Mouse (Mus musculus): Measurements from ENCODE around the gene Cotl1. TPM values are rescaled to one million over a fixed set of nuclear protein-coding genes. Genes with fewer than 3 reads are reported as not detected.
A peak's percentile ranks its signal among the peaks of the same experiment; 100 is the strongest.

Cotl1 gene
- polyA plus RNA-seq, 1 experiment: 144 TPM

DNA sequence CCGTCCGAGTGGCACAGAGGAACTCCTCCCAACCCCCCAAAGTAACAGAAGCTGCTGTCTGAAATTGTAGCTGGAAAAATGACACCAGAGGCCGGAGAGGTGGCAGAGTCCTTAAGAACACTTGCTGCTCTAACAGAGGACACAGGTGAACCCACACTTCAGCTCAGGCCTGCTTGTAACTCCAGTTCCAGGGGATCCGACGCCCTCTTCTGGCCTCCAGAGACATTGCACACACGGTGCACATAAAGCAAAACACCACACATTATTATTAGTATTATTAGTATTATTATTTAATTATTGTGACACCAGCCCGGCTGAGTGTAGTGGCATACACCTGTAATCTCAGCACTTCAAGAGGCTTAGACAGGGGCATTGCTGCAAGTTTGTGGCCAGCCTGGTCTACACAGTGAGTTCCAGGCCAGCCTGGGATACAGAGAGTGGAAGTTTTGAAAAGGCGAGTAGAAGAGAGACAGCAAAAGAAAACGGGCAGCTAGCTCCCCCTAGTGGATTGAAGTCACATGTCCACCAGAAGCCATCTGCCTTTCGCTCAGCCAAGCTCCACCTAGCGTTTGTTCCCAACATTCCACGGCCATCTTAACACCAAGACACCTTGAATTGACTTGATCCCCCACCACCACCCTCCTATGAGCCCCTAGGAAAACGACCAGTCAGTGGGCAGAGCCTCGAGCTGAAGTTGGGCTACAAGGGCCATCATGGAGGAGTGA lies 61.2 kb downstream of the Cotl1 start:
- Histone ChIP-seq H3K79me2 (ENCODE audit: control insufficient read depth, insufficient read depth) (no peaks in the 10 kb centered on the region), H3K27me3 (ENCODE audit: control insufficient read depth, insufficient read depth, insufficient read length) (no peaks in the 10 kb centered on the region), H3K4me3 (peak overlapping the region; percentile 46), H3ac (ENCODE audit: control insufficient read depth, insufficient read length) (no peak overlapping the region), H3K4me2 (ENCODE audit: low read depth) (peak overlapping the region; percentile 87), H3K36me3 (ENCODE audit: control insufficient read depth, insufficient read depth) (no peaks in the 10 kb centered on the region)
- peak; percentile 34 for TF ChIP-seq MAX (IDR thresholded peaks at IDR 0.05; ENCODE audit: low read depth)
- no peak for TF ChIP-seq MYOD1 (IDR thresholded peaks at IDR 0.05; ENCODE audit: control insufficient read depth in 1 of 3, insufficient read length in 2 of 3, low read depth in 2 of 3)
- no peak for TF ChIP-seq TCF3 (IDR thresholded peaks at IDR 0.05; ENCODE audit: insufficient read length, low read depth)
- no peak for TF ChIP-seq E2F4 (IDR thresholded peaks at IDR 0.05; ENCODE audit: insufficient read depth)
- TF ChIP-seq USF1 (IDR thresholded peaks at IDR 0.05; ENCODE audit: low read depth): peak; percentile 86

DNA sequence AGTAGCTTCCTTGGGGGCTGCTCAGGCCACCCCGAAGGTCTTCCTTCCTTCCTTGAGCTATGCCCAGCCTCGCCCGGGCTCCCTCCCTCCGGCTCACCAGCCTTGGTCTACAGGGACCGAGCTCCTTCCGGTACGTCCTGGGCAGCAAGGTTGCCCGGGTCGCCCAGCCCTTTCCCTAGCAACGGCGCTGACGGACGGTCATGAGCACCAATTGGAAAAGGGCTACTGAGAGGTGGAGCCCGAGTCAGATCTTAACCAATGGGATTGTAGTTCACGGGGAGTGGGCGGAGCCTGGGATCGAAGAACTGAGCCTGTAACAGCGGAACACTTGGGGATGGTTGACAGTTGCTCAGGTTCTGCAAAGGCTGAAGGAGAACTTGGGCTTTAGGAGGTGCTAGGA lies 62.1 kb downstream of the Cotl1 start, which contains the start of gene Tldc1:
Gene Tldc1 (minus strand): TSS at position 154 of the 400 bp plus-strand sequence.
- Histone ChIP-seq H3K79me2 (ENCODE audit: control insufficient read depth, insufficient read depth) (no peaks in the 10 kb centered on the region), H3K4me2 (ENCODE audit: low read depth) (peak within 1 kb of the TSS; percentile 90), H3ac (ENCODE audit: control insufficient read depth, insufficient read length) (peak within 1 kb of the TSS; percentile 48), H3K36me3 (ENCODE audit: control insufficient read depth, insufficient read depth) (no peaks in the 10 kb centered on the region), H3K4me3 (peak within 1 kb of the TSS; percentile 46), H3K27me3 (ENCODE audit: control insufficient read depth, insufficient read depth, insufficient read length) (no peaks in the 10 kb centered on the region)
- TF ChIP-seq POLR2A (IDR thresholded peaks at IDR 0.05; ENCODE audit: insufficient read length, low read depth): peak; percentile 90
- no peak for TF ChIP-seq SRF (IDR thresholded peaks at IDR 0.05; ENCODE audit: control insufficient read depth, insufficient read length, low read depth)
- TF ChIP-seq E2F4 (IDR thresholded peaks at IDR 0.05; ENCODE audit: insufficient read depth): no peak
- TF ChIP-seq REST (IDR thresholded peaks at IDR 0.05; ENCODE audit: insufficient read depth, insufficient read length): no peak
- TF ChIP-seq CEBPB (IDR thresholded peaks at IDR 0.05; ENCODE audit: insufficient read depth, poor library complexity, severe bottlenecking): no peak
- peak; percentile 85 for TF ChIP-seq POLR2AphosphoS2 (IDR thresholded peaks at IDR 0.05; ENCODE audit: insufficient read length, low read depth)
- no peak for TF ChIP-seq MYOG (IDR thresholded peaks at IDR 0.05; ENCODE audit: control insufficient read depth in 1 of 3, insufficient read depth in 1 of 3, insufficient read length in 2 of 3, low read depth in 2 of 3)
- no peak for TF ChIP-seq TCF12 (IDR thresholded peaks at IDR 0.05; ENCODE audit: insufficient read depth, poor library complexity, severe bottlenecking)

DNA sequence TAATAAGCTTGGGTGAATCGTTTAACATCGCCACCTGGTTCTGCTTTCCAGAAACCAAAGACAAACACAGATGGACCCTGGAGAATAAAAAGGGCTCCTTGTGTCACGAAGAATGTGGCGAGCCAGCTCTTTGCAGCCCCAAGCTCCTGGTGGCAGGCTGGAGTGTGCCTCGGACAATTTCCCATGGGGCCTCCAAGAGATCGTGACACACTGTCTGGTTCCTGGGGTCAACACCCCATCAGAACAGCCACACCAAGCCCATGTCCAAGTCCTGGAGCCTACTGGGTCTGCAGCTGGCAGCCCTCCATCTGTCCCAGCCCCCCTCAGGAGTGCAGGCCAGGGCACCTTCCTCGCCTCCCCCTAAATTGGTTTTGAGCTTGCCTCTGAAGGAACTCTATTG lies 62.6 kb downstream of the Cotl1 start:
- Histone ChIP-seq H3K79me2 (ENCODE audit: control insufficient read depth, insufficient read depth) (no peaks in the 10 kb centered on the region), H3K36me3 (ENCODE audit: control insufficient read depth, insufficient read depth) (no peaks in the 10 kb centered on the region), H3K4me2 (ENCODE audit: low read depth) (peak overlapping the region; percentile 90), H3K27me3 (ENCODE audit: control insufficient read depth, insufficient read depth, insufficient read length) (no peaks in the 10 kb centered on the region), H3ac (ENCODE audit: control insufficient read depth, insufficient read length) (peak overlapping the region; percentile 48), H3K4me3 (peak overlapping the region; percentile 46)
- TF ChIP-seq SRF (IDR thresholded peaks at IDR 0.05; ENCODE audit: control insufficient read depth, insufficient read length, low read depth) (no peak), MYOD1 (IDR thresholded peaks at IDR 0.05; ENCODE audit: control insufficient read depth in 1 of 3, insufficient read length in 2 of 3, low read depth in 2 of 3) (no peak), MYOG (IDR thresholded peaks at IDR 0.05; ENCODE audit: control insufficient read depth in 1 of 3, insufficient read depth in 1 of 3, insufficient read length in 2 of 3, low read depth in 2 of 3) (no peak), TCF12 (IDR thresholded peaks at IDR 0.05; ENCODE audit: insufficient read depth, poor library complexity, severe bottlenecking) (no peak), E2F4 (IDR thresholded peaks at IDR 0.05; ENCODE audit: insufficient read depth) (no peak), TCF3 (IDR thresholded peaks at IDR 0.05; ENCODE audit: insufficient read length, low read depth) (no peak), REST (IDR thresholded peaks at IDR 0.05; ENCODE audit: insufficient read depth, insufficient read length) (no peak), POLR2AphosphoS2 (IDR thresholded peaks at IDR 0.05; ENCODE audit: insufficient read length, low read depth) (no peak), USF1 (IDR thresholded peaks at IDR 0.05; ENCODE audit: low read depth) (no peak), CEBPB (IDR thresholded peaks at IDR 0.05; ENCODE audit: insufficient read depth, poor library complexity, severe bottlenecking) (no peak), MAX (IDR thresholded peaks at IDR 0.05; ENCODE audit: low read depth) (no peak), POLR2A (IDR thresholded peaks at IDR 0.05; ENCODE audit: insufficient read length, low read depth) (no peak)

DNA sequence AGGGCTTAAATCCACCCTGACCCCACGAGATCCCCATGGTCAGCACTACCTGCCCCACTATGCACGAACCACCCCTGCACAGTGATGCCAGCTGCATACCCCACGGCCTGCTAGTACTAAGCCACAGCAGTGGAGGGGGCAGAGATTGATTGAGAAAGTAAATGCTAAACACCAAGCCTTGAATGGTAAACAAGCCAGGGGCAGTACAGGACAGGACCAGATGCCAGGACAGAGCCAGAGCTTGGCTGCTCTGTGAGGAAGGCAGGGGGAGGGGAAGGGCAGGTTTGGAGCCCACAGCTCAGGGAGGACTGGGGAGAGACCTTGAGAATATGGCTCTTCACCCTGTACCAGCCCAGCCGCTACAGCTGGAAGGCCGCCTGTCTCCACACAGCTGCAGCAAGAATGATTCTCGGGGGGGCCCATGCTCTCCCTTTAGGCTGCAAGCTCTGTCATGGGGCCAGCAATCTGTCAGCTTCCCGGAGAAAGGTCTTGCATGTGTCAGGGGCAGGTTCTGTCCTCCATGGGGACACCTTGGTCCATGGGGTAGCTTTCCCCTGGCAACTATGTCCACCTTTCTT lies 63.6 kb downstream of the Cotl1 start:
- TF ChIP-seq MYOD1 (IDR thresholded peaks at IDR 0.05; ENCODE audit: control insufficient read depth in 1 of 3, insufficient read length in 2 of 3, low read depth in 2 of 3) (no peak), MAX (IDR thresholded peaks at IDR 0.05; ENCODE audit: low read depth) (no peak), TCF12 (IDR thresholded peaks at IDR 0.05; ENCODE audit: insufficient read depth, poor library complexity, severe bottlenecking) (no peak), POLR2A (IDR thresholded peaks at IDR 0.05; ENCODE audit: insufficient read length, low read depth) (no peak), TCF3 (IDR thresholded peaks at IDR 0.05; ENCODE audit: insufficient read length, low read depth) (no peak), SRF (IDR thresholded peaks at IDR 0.05; ENCODE audit: control insufficient read depth, insufficient read length, low read depth) (no peak), REST (IDR thresholded peaks at IDR 0.05; ENCODE audit: insufficient read depth, insufficient read length) (no peak)
- no peaks in the 10 kb centered on the region for H3K79me2 ChIP-seq (ENCODE audit: control insufficient read depth, insufficient read depth)
- no peaks in the 10 kb centered on the region for H3K36me3 ChIP-seq (ENCODE audit: control insufficient read depth, insufficient read depth)
- H3K27me3 ChIP-seq (ENCODE audit: control insufficient read depth, insufficient read depth, insufficient read length): no peaks in the 10 kb centered on the region
- H3ac ChIP-seq (ENCODE audit: control insufficient read depth, insufficient read length): no peak overlapping the region
- H3K4me2 ChIP-seq (ENCODE audit: low read depth): no peak overlapping the region
- H3K4me3 ChIP-seq: peak overlapping the region; percentile 46

Measured in myocyte (in vitro differentiated cells).